Mouse (Mus musculus): ENCODE measurements at regions not wholly inside any gene's neighbourhood (a gene's known extent, or its start where the extent isn't known, plus 50 kb on each side); places are given as distances from the start of the nearest gene placed in this dataset.
A peak's percentile ranks its signal among the peaks of the same experiment; 100 is the strongest.

GRCm38 (mm10) chr8:9117809-9118737 lies 427.8 kb upstream of the Arglu1 start:
- 80% methylated on average over 27 of the region's 27 CpGs for WGBS

DNA sequence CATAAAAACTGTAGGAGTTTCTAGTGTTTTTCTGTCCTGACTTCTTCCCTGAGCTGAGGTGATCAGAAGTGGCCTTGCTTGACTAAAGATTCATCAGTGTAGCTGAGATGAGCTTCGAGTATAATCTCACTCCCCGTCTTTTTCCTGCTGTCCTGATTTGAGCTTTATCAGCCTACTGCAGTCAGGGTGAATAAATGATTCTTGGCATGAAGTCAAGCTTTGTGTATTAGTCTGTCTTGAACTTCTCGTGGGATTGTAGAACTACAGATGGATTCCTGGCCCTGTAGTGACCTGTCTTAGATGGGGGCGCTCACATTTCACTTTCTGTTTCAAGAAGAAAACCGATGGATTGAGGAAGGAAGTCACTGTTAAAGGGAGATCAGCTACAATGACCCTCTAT lies 405.7 kb upstream of the Arglu1 start:
- H3K27ac ChIP-seq (replicated peaks; ENCODE audit: low read depth, low read length): no peak overlapping the region
- H3K4me3 ChIP-seq (ENCODE audit: low read depth, low read length): no peak overlapping the region
- no peaks in the 10 kb centered on the region for H3K4me1 ChIP-seq (ENCODE audit: control insufficient read depth, insufficient read depth, low read length)
- no peak overlapping the region for H3K9ac ChIP-seq (ENCODE audit: low read depth, low read length)
- no peaks in the 10 kb centered on the region for H3K9me3 ChIP-seq (ENCODE audit: control insufficient read depth, low read length)
- no peak for ATAC-seq (ENCODE audit: low read depth)
- no peaks in the 10 kb centered on the region for H3K36me3 ChIP-seq (ENCODE audit: control insufficient read depth, insufficient read depth, low read length)
- no peak overlapping the region for H3K4me2 ChIP-seq (ENCODE audit: low read depth, low read length)
- H3K27me3 ChIP-seq (replicated peaks; ENCODE audit: control insufficient read depth, insufficient read depth, low read length): no peaks in the 10 kb centered on the region
- DNase-seq (ENCODE audit: low spot score): no peak
- 54% methylated on average over 5 of the region's 5 CpGs for WGBS

More at GRCm38 (mm10) chr8:9117809-9118737, 427.8 kb upstream of the Arglu1 start:
- no peaks in the 10 kb centered on the region for H3K27me3 ChIP-seq (replicated peaks; ENCODE audit: control insufficient read depth, insufficient read depth, low read length)
- H3K4me3 ChIP-seq (ENCODE audit: low read depth, low read length): no peak overlapping the region
- no peak for ATAC-seq (ENCODE audit: low read depth)
- no peaks in the 10 kb centered on the region for H3K4me1 ChIP-seq (ENCODE audit: control insufficient read depth, insufficient read depth, low read length)
- H3K27ac ChIP-seq (replicated peaks; ENCODE audit: low read depth, low read length): no peak overlapping the region
- no peaks in the 10 kb centered on the region for H3K9me3 ChIP-seq (ENCODE audit: control insufficient read depth, low read length)
- no peak overlapping the region for H3K9ac ChIP-seq (ENCODE audit: low read depth, low read length)
- H3K36me3 ChIP-seq (ENCODE audit: control insufficient read depth, insufficient read depth, low read length): no peaks in the 10 kb centered on the region
- H3K4me2 ChIP-seq (ENCODE audit: low read depth, low read length): no peak overlapping the region
- no peak for DNase-seq (ENCODE audit: low spot score)

- Histone ChIP-seq H3K4me1 (ENCODE audit: control insufficient read depth, insufficient read depth, low read length) (no peaks in the 10 kb centered on the region), H3K27me3 (replicated peaks; ENCODE audit: control insufficient read depth, insufficient read depth, low read length) (no peaks in the 10 kb centered on the region), H3K4me3 (ENCODE audit: low read depth, low read length) (no peak overlapping the region), H3K27ac (replicated peaks; ENCODE audit: low read depth, low read length) (no peak overlapping the region), H3K9ac (ENCODE audit: low read depth, low read length) (no peak overlapping the region), H3K9me3 (ENCODE audit: control insufficient read depth, low read length) (no peaks in the 10 kb centered on the region), H3K4me2 (ENCODE audit: low read depth, low read length) (no peak overlapping the region), H3K36me3 (ENCODE audit: control insufficient read depth, insufficient read depth, low read length) (no peaks in the 10 kb centered on the region)
- DNase-seq (ENCODE audit: low spot score): peak; percentile 33
- WGBS: 52% methylated on average over 9 of the region's 9 CpGs
- no peak for ATAC-seq (ENCODE audit: low read depth)
These were observed 403.7 kb upstream of the Arglu1 start for GRCm38 (mm10) chr8:9094002-9094401.

- no peak overlapping the region for H3K4me2 ChIP-seq (ENCODE audit: low read depth, low read length)
- no peak overlapping the region for H3K4me3 ChIP-seq (ENCODE audit: low read depth, low read length)
- ATAC-seq (ENCODE audit: low read depth) (no peak), DNase-seq (ENCODE audit: low spot score) (no peak)
- no peaks in the 10 kb centered on the region for H3K9me3 ChIP-seq (ENCODE audit: control insufficient read depth, low read length)
- no peaks in the 10 kb centered on the region for H3K27me3 ChIP-seq (replicated peaks; ENCODE audit: control insufficient read depth, insufficient read depth, low read length)
- 56% methylated on average over 4 of the region's 4 CpGs for WGBS
- no peak overlapping the region for H3K27ac ChIP-seq (replicated peaks; ENCODE audit: low read depth, low read length)
- no peaks in the 10 kb centered on the region for H3K4me1 ChIP-seq (ENCODE audit: control insufficient read depth, insufficient read depth, low read length)
- no peaks in the 10 kb centered on the region for H3K36me3 ChIP-seq (ENCODE audit: control insufficient read depth, insufficient read depth, low read length)
- no peak overlapping the region for H3K9ac ChIP-seq (ENCODE audit: low read depth, low read length)
These were observed 403.0 kb upstream of the Arglu1 start for GRCm38 (mm10) chr8:9093356-9093755.

GRCm38 (mm10) chr8:9072724-9073123 lies 382.4 kb upstream of the Arglu1 start:
- 85% methylated on average over 4 of the region's 4 CpGs for WGBS

DNA sequence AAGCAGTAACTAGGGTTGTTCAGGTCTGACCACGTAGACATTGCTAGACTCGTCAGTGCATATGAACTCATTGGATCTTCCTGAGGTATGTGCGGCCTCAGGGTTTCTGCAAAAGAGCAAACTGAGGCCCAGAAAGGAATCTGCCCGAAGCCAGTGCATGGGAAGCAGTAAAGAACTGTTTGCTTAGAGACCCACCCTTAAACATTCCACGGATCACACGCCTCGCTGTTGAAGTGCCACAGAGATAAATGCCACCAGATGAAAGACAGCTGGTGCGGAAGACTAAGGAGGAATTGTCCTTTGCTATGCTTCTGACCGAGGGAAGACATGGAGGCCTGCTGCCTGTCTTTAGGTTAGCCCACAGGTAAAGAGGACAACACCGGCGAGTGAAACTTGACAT lies 382.0 kb upstream of the Arglu1 start:
- no peak overlapping the region for H3K27ac ChIP-seq (replicated peaks; ENCODE audit: low read depth, low read length)
- H3K4me1 ChIP-seq (ENCODE audit: control insufficient read depth, insufficient read depth, low read length): no peaks in the 10 kb centered on the region
- DNase-seq (ENCODE audit: low spot score) (peak; percentile 11), ATAC-seq (ENCODE audit: low read depth) (no peak)
- no peaks in the 10 kb centered on the region for H3K27me3 ChIP-seq (replicated peaks; ENCODE audit: control insufficient read depth, insufficient read depth, low read length)
- no peak overlapping the region for H3K4me3 ChIP-seq (ENCODE audit: low read depth, low read length)
- no peaks in the 10 kb centered on the region for H3K9me3 ChIP-seq (ENCODE audit: control insufficient read depth, low read length)
- no peak overlapping the region for H3K9ac ChIP-seq (ENCODE audit: low read depth, low read length)
- no peak overlapping the region for H3K4me2 ChIP-seq (ENCODE audit: low read depth, low read length)
- WGBS: 63% methylated on average over 11 of the region's 11 CpGs
- no peaks in the 10 kb centered on the region for H3K36me3 ChIP-seq (ENCODE audit: control insufficient read depth, insufficient read depth, low read length)

More at GRCm38 (mm10) chr8:9072724-9073123, 382.4 kb upstream of the Arglu1 start:
- DNase-seq (ENCODE audit: low spot score): no peak
- no peaks in the 10 kb centered on the region for H3K4me1 ChIP-seq (ENCODE audit: control insufficient read depth, insufficient read depth, low read length)
- H3K27ac ChIP-seq (replicated peaks; ENCODE audit: low read depth, low read length): no peak overlapping the region
- H3K9ac ChIP-seq (ENCODE audit: low read depth, low read length): no peak overlapping the region
- no peaks in the 10 kb centered on the region for H3K9me3 ChIP-seq (ENCODE audit: control insufficient read depth, low read length)
- ATAC-seq (ENCODE audit: low read depth): no peak
- H3K36me3 ChIP-seq (ENCODE audit: control insufficient read depth, insufficient read depth, low read length): no peaks in the 10 kb centered on the region
- no peaks in the 10 kb centered on the region for H3K27me3 ChIP-seq (replicated peaks; ENCODE audit: control insufficient read depth, insufficient read depth, low read length)
- no peak overlapping the region for H3K4me2 ChIP-seq (ENCODE audit: low read depth, low read length)
- no peak overlapping the region for H3K4me3 ChIP-seq (ENCODE audit: low read depth, low read length)

GRCm38 (mm10) chr8:9070953-9071352 lies 380.6 kb upstream of the Arglu1 start:
- Histone ChIP-seq H3K4me2 (ENCODE audit: low read depth, low read length) (no peak overlapping the region), H3K9ac (ENCODE audit: low read depth, low read length) (no peak overlapping the region), H3K4me1 (ENCODE audit: control insufficient read depth, insufficient read depth, low read length) (no peaks in the 10 kb centered on the region), H3K27me3 (replicated peaks; ENCODE audit: control insufficient read depth, insufficient read depth, low read length) (no peaks in the 10 kb centered on the region), H3K27ac (replicated peaks; ENCODE audit: low read depth, low read length) (no peak overlapping the region), H3K4me3 (ENCODE audit: low read depth, low read length) (no peak overlapping the region), H3K36me3 (ENCODE audit: control insufficient read depth, insufficient read depth, low read length) (no peaks in the 10 kb centered on the region), H3K9me3 (ENCODE audit: control insufficient read depth, low read length) (no peaks in the 10 kb centered on the region)
- ATAC-seq (ENCODE audit: low read depth) (no peak), DNase-seq (ENCODE audit: low spot score) (peak; percentile 50)
- WGBS: 43% methylated on average over 6 of the region's 6 CpGs

DNA sequence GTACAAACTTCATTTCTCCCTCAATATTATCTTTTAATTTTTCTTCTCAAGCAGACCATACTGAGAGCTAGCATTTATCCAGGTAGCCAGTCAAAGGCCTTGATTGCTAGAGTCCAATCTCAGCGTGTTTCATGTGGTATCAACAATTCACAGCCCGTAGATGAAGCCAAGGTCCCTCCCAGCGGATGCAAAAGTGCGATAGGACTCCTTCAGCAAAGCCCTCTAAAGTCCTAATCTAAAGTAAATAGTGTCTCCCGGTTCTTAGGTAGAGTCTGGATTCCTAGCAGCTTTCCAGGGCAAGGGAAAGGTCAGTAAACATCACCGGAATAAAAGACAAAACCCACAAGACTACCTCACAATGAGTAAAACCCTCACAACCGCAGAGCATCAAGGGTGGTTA lies 379.5 kb upstream of the Arglu1 start:
- Histone ChIP-seq H3K36me3 (ENCODE audit: control insufficient read depth, insufficient read depth, low read length) (no peaks in the 10 kb centered on the region), H3K9me3 (ENCODE audit: control insufficient read depth, low read length) (no peaks in the 10 kb centered on the region), H3K27me3 (replicated peaks; ENCODE audit: control insufficient read depth, insufficient read depth, low read length) (no peaks in the 10 kb centered on the region), H3K27ac (replicated peaks; ENCODE audit: low read depth, low read length) (no peak overlapping the region), H3K4me1 (ENCODE audit: control insufficient read depth, insufficient read depth, low read length) (no peaks in the 10 kb centered on the region), H3K4me3 (ENCODE audit: low read depth, low read length) (no peak overlapping the region), H3K4me2 (ENCODE audit: low read depth, low read length) (no peak overlapping the region), H3K9ac (ENCODE audit: low read depth, low read length) (no peak overlapping the region)
- WGBS: 69% methylated on average over 7 of the region's 7 CpGs
- no peak for ATAC-seq (ENCODE audit: low read depth)
- DNase-seq (ENCODE audit: low spot score): no peak

DNA sequence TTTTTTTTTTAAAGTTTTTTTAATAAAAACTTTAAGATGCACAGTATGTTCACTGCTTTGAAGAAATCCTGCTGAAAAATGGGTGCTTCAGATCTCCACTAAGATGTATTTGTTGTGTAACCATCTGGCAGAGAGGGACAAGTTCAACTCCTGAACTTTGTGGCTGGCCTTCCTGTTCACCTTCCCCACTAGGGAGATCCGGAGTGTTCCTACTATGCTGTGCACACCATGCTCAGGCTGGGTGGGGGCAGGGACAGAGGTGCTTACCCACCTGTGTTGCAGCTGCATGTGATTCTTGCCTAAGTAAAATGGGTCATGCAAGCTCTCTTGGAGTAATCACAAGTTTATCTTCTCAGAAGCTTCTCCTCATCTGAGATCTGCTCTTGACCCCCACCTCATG lies 377.4 kb upstream of the Arglu1 start:
- no peak overlapping the region for H3K4me3 ChIP-seq (ENCODE audit: low read depth, low read length)
- ATAC-seq (ENCODE audit: low read depth) (no peak), DNase-seq (ENCODE audit: low spot score) (no peak)
- H3K4me2 ChIP-seq (ENCODE audit: low read depth, low read length): no peak overlapping the region
- H3K9me3 ChIP-seq (ENCODE audit: control insufficient read depth, low read length): no peaks in the 10 kb centered on the region
- no peaks in the 10 kb centered on the region for H3K36me3 ChIP-seq (ENCODE audit: control insufficient read depth, insufficient read depth, low read length)
- no peaks in the 10 kb centered on the region for H3K27me3 ChIP-seq (replicated peaks; ENCODE audit: control insufficient read depth, insufficient read depth, low read length)
- 56% methylated on average over 1 of the region's 1 CpGs for WGBS
- no peaks in the 10 kb centered on the region for H3K4me1 ChIP-seq (ENCODE audit: control insufficient read depth, insufficient read depth, low read length)
- H3K27ac ChIP-seq (replicated peaks; ENCODE audit: low read depth, low read length): no peak overlapping the region
- H3K9ac ChIP-seq (ENCODE audit: low read depth, low read length): no peak overlapping the region

Data from embryonic facial prominence, embryonic 14.5 days (tissue).